Mouse (Mus musculus) embryonic facial prominence, embryonic 10.5 days (tissue): ENCODE data around the gene Gm10256. TPM values are rescaled to one million over a fixed set of nuclear protein-coding genes. Genes with fewer than 3 reads are reported as not detected.
"Not testable (repeated sequence)": the region's sequence is repeated elsewhere in the genome, so short reads cannot be mapped to it uniquely, and the experiment has no call there.

Experiments
- DNase-seq: peaks from one replicate; pipeline ENCODE4 v3.0.0-alpha.2; 2017; ENCODE audit warnings: low spot score
- H3K27ac ChIP-seq: fragments of 300-500 bp; sonication (generic); replicated peaks from 2 replicates; pipeline ENCODE4 v1.5.1; 2016; ENCODE audit warnings: mild to moderate bottlenecking
- H3K27me3 ChIP-seq: fragments of 300-500 bp; sonication (generic); replicated peaks from 2 replicates; pipeline ENCODE4 v1.6.1; 2016; ENCODE audit warnings: low read depth, mild to moderate bottlenecking; ENCODE audit not compliant: poor library complexity, severe bottlenecking
- H3K36me3 ChIP-seq: fragments of 300-500 bp; sonication (generic); replicated peaks from 2 replicates; pipeline ENCODE4 v1.6.1; 2016; ENCODE audit warnings: mild to moderate bottlenecking, moderate library complexity
- H3K4me1 ChIP-seq: fragments of 300-500 bp; sonication (generic); 2 replicates; pipeline ENCODE4 v1.6.1; 2016
- H3K4me3 ChIP-seq: fragments of 300-500 bp; sonication (generic); 2 replicates; pipeline ENCODE4 v1.5.1; 2016; ENCODE audit warnings: mild to moderate bottlenecking, moderate library complexity
- H3K9me3 ChIP-seq: fragments of 300-500 bp; sonication (generic); 2 replicates; pipeline ENCODE4 v1.6.1; 2016; ENCODE audit warnings: mild to moderate bottlenecking
- WGBS: fragments of 180-500 bp; shearing (Covaris S2); methylation state at CpG from one replicate; pipeline ENCODE4 v1.1.7; 2016; 5-methylcytosine and 5-hydroxymethylcytosine counted together
- polyA plus RNA-seq: library from polyadenylated mRNA; unstranded; fragments of >200 nt; fragmentation: Nextera tagmentation; extraction: Ambion mirVana; gene quantifications from 2 replicates; pipeline ENCODE4 v1.2.1, GENCODE M21; 2016

The Gm10256 gene
- not detected in 2 replicates for polyA plus RNA-seq

DNA sequence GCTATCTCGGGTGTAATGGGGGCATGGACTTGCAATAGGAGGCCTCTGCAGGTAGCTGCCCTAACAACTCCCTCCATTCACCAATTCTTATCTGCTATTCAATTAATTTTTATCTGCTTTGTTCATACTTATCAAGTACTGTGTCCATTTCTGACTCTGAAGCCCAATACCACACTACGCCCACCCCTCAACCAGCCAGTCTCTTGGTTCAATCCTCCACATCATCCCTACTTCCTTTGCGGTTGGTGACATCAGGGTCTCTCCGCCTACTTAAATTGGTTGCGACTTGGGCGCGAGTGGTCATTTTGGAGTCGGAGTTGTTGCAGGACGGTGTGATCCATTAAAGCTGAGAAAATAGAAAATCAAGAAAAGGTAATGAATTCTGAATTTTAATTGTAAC, at the start of gene Gm10256, which contains the start of gene Rbmy:
Gm10256 (plus strand) TSS at position 320 of the 400 bp plus-strand sequence.
Rbmy (plus strand) TSS at position 301 of the 400 bp plus-strand sequence.
- no CpG with 5 or more reads among the region's 9 CpGs for WGBS
- not testable (repeated sequence) for H3K4me1 ChIP-seq, H3K9me3 ChIP-seq, H3K36me3 ChIP-seq, H3K4me3 ChIP-seq, H3K27me3 ChIP-seq, DNase-seq, H3K27ac ChIP-seq

DNA sequence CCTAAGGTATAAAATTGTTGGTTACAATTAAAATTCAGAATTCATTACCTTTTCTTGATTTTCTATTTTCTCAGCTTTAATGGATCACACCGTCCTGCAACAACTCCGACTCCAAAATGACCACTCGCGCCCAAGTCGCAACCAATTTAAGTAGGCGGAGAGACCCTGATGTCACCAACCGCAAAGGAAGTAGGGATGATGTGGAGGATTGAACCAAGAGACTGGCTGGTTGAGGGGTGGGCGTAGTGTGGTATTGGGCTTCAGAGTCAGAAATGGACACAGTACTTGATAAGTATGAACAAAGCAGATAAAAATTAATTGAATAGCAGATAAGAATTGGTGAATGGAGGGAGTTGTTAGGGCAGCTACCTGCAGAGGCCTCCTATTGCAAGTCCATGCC, 34.4 kb upstream of the Gm10256 start, which contains the start of gene Gm4064:
Gm4064 (minus strand) TSS at position 101 of the 400 bp plus-strand sequence.
- H3K4me1 ChIP-seq, H3K9me3 ChIP-seq, H3K36me3 ChIP-seq, H3K4me3 ChIP-seq, H3K27me3 ChIP-seq, DNase-seq, H3K27ac ChIP-seq: not testable (repeated sequence)
- no CpG with 5 or more reads among the region's 8 CpGs for WGBS

DNA sequence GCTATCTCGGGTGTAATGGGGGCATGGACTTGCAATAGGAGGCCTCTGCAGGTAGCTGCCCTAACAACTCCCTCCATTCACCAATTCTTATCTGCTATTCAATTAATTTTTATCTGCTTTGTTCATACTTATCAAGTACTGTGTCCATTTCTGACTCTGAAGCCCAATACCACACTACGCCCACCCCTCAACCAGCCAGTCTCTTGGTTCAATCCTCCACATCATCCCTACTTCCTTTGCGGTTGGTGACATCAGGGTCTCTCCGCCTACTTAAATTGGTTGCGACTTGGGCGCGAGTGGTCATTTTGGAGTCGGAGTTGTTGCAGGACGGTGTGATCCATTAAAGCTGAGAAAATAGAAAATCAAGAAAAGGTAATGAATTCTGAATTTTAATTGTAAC, 70.2 kb downstream of the Gm10256 start, which contains the start of gene Gm10352:
Gm10352 (plus strand) TSS at position 301 of the 400 bp plus-strand sequence.
- not testable (repeated sequence) for H3K9me3 ChIP-seq, H3K27ac ChIP-seq, H3K27me3 ChIP-seq, H3K36me3 ChIP-seq, H3K4me1 ChIP-seq, DNase-seq, H3K4me3 ChIP-seq
- WGBS: no CpG with 5 or more reads among the region's 9 CpGs

Other genes starting within 250 kb of the Gm10256 start
- not detected in 2 replicates for gene H2al2c, start 231.6 kb upstream of the Gm10256 start, polyA plus RNA-seq
- gene Sry, start 167.0 kb upstream of the Gm10256 start, polyA plus RNA-seq: not detected in 2 replicates
- gene H2al2b, start 110.0 kb upstream of the Gm10256 start, polyA plus RNA-seq: not detected in 2 replicates
- gene Gm4064, start 34.5 kb upstream of the Gm10256 start, polyA plus RNA-seq: not detected in 2 replicates
- gene Rbmy, start within 50 bp of the Gm10256 start, polyA plus RNA-seq: not detected in 2 replicates
- not detected in 2 replicates for gene Gm10352, start 70.3 kb downstream of the Gm10256 start, polyA plus RNA-seq
- gene Gm29289, start 101.9 kb downstream of the Gm10256 start, polyA plus RNA-seq: not detected in 2 replicates